Mouse (Mus musculus) hindbrain, postnatal 0 days (tissue): ENCODE measurements around the gene Pbrm1. TPM values are rescaled to one million over a fixed set of nuclear protein-coding genes. Genes with fewer than 3 reads are reported as not detected.

ENCODE experiments used
- ATAC-seq: fragments of 200-750 bp; cut with Nextera tagmentation; 2 replicates; pipeline ENCODE4 v1.8.0; 2017; ENCODE audit warnings: mild to moderate bottlenecking, moderate TSS enrichment, moderate library complexity
- DNase-seq: peaks from one replicate; pipeline ENCODE4 v3.0.0-alpha.2; 2015; ENCODE audit warnings: low spot score
- H3K27ac ChIP-seq: fragments of 300-500 bp; sonication (generic); 2 replicates; pipeline ENCODE4 v1.5.1; 2014; ENCODE audit warnings: mild to moderate bottlenecking
- H3K27me3 ChIP-seq: fragments of 300-500 bp; sonication (generic); 2 replicates; pipeline ENCODE4 v1.6.1; 2014; ENCODE audit warnings: low read length, mixed read lengths; ENCODE audit not compliant: insufficient read depth
- H3K36me3 ChIP-seq: fragments of 300-500 bp; sonication (generic); 2 replicates; pipeline ENCODE4 v1.6.1; 2014; ENCODE audit warnings: low read length, mixed read lengths; ENCODE audit not compliant: insufficient read depth
- H3K4me1 ChIP-seq: fragments of 300-500 bp; sonication (generic); 2 replicates; pipeline ENCODE4 v1.6.1; 2014; ENCODE audit warnings: antibody characterized with exemption, low read length, mixed read lengths; ENCODE audit not compliant: insufficient read depth
- H3K4me2 ChIP-seq: fragments of 300-500 bp; sonication (generic); 2 replicates; pipeline ENCODE4 v1.6.1; 2014; ENCODE audit warnings: low read depth, mild to moderate bottlenecking, low read length, moderate library complexity, mixed read lengths
- H3K4me3 ChIP-seq: fragments of 300-500 bp; sonication (generic); 2 replicates; pipeline ENCODE4 v1.5.1; 2014; ENCODE audit warnings: low read length
- H3K9ac ChIP-seq: fragments of 300-500 bp; sonication (generic); replicated peaks from 2 replicates; pipeline ENCODE4 v1.6.1; 2014; ENCODE audit warnings: mild to moderate bottlenecking, low read length, moderate library complexity, mixed read lengths
- H3K9me3 ChIP-seq: fragments of 300-500 bp; sonication (generic); 2 replicates; pipeline ENCODE4 v1.6.1; 2016; ENCODE audit warnings: low read length, mixed read lengths
- CTCF ChIP-seq: IDR thresholded peaks from 2 replicates; pipeline ENCODE4 v1.5.1; 2016; ENCODE audit warnings: antibody characterized with exemption, control low read depth, low read depth
- WGBS: fragments of 180-500 bp; shearing (Covaris S2); extraction: QIAGEN DNeasy Blood & Tissue Kit; methylation state at CpG from one replicate; pipeline ENCODE4 v1.1.7; 2014; 5-methylcytosine and 5-hydroxymethylcytosine counted together
- polyA plus RNA-seq: library from polyadenylated mRNA; unstranded; fragments of >200 nt; fragmentation: Nextera tagmentation; extraction: Ambion mirVana; gene quantifications from 2 replicates; pipeline ENCODE4 v1.2.1, GENCODE M21; 2015
- total RNA-seq: library from RNA; depleted of rRNA; stranded (reverse); fragments of >200 nt; gene quantifications from 2 replicates; pipeline ENCODE4 v1.2.3, GENCODE M21; 2014

Gene Pbrm1
- total and polyA plus RNA-seq, 2 experiments from 2014 or later, result 43.4 to 83.8 TPM

- DNase-seq (no peak), ATAC-seq (no peak)
- H3K27me3 ChIP-seq, result no peaks in the 10 kb centered on the region
- no peak for TF ChIP-seq CTCF
- no peaks in the 10 kb centered on the region for H3K9me3 ChIP-seq
- 0 out of 2 replicates have a peak overlapping the region, but pooled peaks have one; percentile 72 for H3K27ac ChIP-seq
- 16% methylated on average over 6 of the region's 6 CpGs for WGBS
- H3K4me1 ChIP-seq, result peaks cover 40% of the 10 kb centered on the region
- peak overlapping the region; percentile 74 for H3K4me3 ChIP-seq
- peak overlapping the region; percentile 71 for H3K4me2 ChIP-seq
- H3K36me3 ChIP-seq, result no peaks in the 10 kb centered on the region
- H3K9ac ChIP-seq, result peak overlapping the region; percentile 83
These were observed 113.1 kb downstream of the Pbrm1 start for GRCm38 (mm10) chr14:31132031-31132430.

- Histone ChIP-seq H3K9ac (no peak overlapping the region), H3K9me3 (no peaks in the 10 kb centered on the region), H3K27me3 (no peaks in the 10 kb centered on the region), H3K4me2 (peak overlapping the region; percentile 71), H3K36me3 (no peaks in the 10 kb centered on the region), H3K4me1 (peaks cover 37% of the 10 kb centered on the region), H3K4me3 (peak overlapping the region; percentile 74), H3K27ac (no peak overlapping the region)
- TF ChIP-seq CTCF, result no peak
- DNase-seq (no peak), ATAC-seq (no peak)
- 82% methylated on average over 7 of the region's 7 CpGs for WGBS
These were observed 113.6 kb downstream of the Pbrm1 start for GRCm38 (mm10) chr14:31132491-31132975.

DNA sequence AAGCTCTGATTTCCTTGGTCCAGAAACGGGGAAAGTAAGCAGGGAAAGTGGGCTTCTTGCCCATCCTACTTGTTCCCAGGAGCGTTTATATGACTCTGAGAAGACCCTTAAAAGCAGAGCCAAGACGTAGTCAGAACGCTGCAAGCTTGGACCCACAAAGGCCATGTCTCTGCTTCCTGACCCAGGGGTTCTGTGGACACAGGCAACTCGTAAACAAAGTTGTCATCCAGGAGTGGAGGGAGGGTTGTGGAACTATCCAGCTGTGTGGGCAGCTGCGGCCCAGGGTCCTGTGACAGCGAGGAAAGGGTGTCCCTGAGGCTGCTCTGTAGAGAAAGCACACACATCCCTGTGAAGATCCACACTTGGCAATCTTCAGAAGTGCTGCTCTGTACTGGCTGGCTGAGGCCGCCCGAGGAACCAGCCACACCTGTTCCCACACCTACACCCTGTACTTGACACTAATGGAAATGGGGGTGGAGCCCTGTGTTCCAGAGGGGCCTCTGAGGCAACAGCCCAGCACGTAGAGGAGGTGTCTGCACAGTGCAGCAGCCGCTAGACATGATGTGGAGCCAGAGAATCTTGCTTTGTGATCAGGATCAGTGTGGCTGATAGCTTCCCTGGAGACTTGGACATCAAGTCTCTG, 114.2 kb downstream of the Pbrm1 start:
- no peak for ATAC-seq
- no peak for TF ChIP-seq CTCF
- H3K4me1 ChIP-seq, result peaks cover 35% of the 10 kb centered on the region

DNA sequence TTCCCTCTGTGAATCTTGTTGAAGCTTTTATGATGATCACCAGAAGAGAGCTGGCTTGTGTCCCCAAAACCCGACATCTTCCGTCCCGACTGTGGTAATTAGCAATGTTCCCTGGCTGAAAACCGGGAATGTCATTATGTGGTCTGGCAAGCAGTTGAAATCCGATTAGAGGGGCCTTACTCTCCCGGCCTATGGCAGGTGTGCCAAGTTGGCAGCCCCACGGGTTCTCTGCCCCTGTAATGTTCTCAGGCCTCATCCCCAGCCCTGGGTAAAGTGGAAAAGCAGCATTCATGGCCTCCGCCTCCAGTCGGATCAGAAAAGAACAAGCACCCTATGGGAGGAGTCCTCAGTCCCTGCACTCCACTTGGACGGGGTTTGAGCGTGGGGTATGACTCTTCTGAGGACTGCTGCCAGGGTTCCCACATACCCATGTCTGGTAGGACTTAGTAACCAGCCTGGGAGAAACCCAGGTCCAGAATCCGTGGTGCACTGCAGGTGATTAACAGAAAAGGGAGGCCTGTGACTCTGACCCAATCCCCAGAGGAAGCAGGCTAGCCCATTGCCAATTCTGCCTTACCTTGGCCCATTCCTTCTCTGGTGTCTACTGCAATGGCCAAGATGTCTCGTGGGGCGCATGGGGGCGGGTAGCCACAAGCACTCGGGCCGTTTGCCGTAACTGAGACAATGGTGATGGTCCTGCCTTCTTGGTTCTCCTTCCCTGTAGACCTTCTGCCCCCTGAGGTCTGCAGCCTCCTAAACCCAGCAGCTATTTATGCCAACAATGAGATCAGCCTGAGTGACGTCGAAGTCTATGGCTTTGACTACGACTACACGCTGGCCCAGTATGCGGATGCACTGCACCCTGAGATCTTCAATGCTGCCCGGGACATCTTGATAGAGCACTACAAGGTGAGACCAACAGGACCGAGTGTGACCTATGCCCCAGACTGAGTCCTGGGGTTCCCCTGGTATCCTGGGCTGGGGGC, 115.4 kb downstream of the Pbrm1 start:
- no peak for TF ChIP-seq CTCF
- 53% methylated on average over 25 of the region's 25 CpGs for WGBS
- no peaks in the 10 kb centered on the region for H3K27me3 ChIP-seq
- H3K4me3 ChIP-seq, result no peak overlapping the region
- no peak overlapping the region for H3K4me2 ChIP-seq
- H3K27ac ChIP-seq, result peak overlapping the region; percentile 29; the same call in 1 of the 2 replicates
- no peaks in the 10 kb centered on the region for H3K9me3 ChIP-seq
- peak; percentile 79 for DNase-seq
- peaks cover 33% of the 10 kb centered on the region for H3K4me1 ChIP-seq
- H3K9ac ChIP-seq, result no peak overlapping the region
- peaks cover 6% of the 10 kb centered on the region; the same call in 1 of the 2 replicates for H3K36me3 ChIP-seq
- ATAC-seq, result 0 out of 2 replicates have a peak, but pooled peaks have one; percentile 5

More for the DNA sequence above, 114.2 kb downstream of the Pbrm1 start:
- no peak overlapping the region for H3K4me3 ChIP-seq
- no peaks in the 10 kb centered on the region for H3K27me3 ChIP-seq
- H3K4me2 ChIP-seq, result peak overlapping the region; percentile 71
- H3K9ac ChIP-seq, result no peak overlapping the region
- DNase-seq, result peak; percentile 27
- H3K36me3 ChIP-seq, result no peaks in the 10 kb centered on the region
- no peaks in the 10 kb centered on the region for H3K9me3 ChIP-seq
- WGBS, result 50% methylated on average over 11 of the region's 11 CpGs
- H3K27ac ChIP-seq, result peak overlapping the region; percentile 29; the same call in 1 of the 2 replicates

- WGBS, result 94% methylated on average over 34 of the region's 34 CpGs
- H3K9ac ChIP-seq, result no peak overlapping the region
- DNase-seq, result no peak
- H3K4me3 ChIP-seq, result no peak overlapping the region
- TF ChIP-seq CTCF, result no peak
- peaks cover 6% of the 10 kb centered on the region; the same call in 1 of the 2 replicates for H3K36me3 ChIP-seq
- H3K4me2 ChIP-seq, result no peak overlapping the region
- no peaks in the 10 kb centered on the region for H3K9me3 ChIP-seq
- no peak for ATAC-seq
- H3K27me3 ChIP-seq, result no peaks in the 10 kb centered on the region
- H3K4me1 ChIP-seq, result peaks cover 26% of the 10 kb centered on the region
- H3K27ac ChIP-seq, result no peak overlapping the region
These were observed 116.8 kb downstream of the Pbrm1 start for GRCm38 (mm10) chr14:31135495-31136410.
